Mouse (Mus musculus): ENCODE measurements around the gene Slc17a1. TPM values are rescaled to one million over a fixed set of nuclear protein-coding genes. Genes with fewer than 3 reads are reported as not detected.
A peak's percentile ranks its signal among the peaks of the same experiment; 100 is the strongest.

Slc17a1 gene
- total and polyA plus RNA-seq, 3 experiments: 0.82 TPM; not detected in 2

- no peaks in the 10 kb centered on the region for H3K36me3 ChIP-seq (replicated peaks)
- TF ChIP-seq GATA2 (IDR thresholded peaks at IDR 0.05; ENCODE audit: borderline replicate concordance, low read depth, low read length): no peak
- no peak for TF ChIP-seq GATA1 (IDR thresholded peaks at IDR 0.05; ENCODE audit: borderline replicate concordance, low read length)
- H3K27me3 ChIP-seq (ENCODE audit: insufficient read depth, low read length): peaks cover 2% of the 10 kb centered on the region; the same call in 1 of the 2 replicates
- ATAC-seq (ENCODE audit: extremely low read depth, insufficient number of reproducible peaks, low FRiP score, poor library complexity, severe bottlenecking) (no peak), DNase-seq (ENCODE audit: low spot score) (no peak)
- H3K4me1 ChIP-seq (ENCODE audit: insufficient read depth, low read depth, low read length): no peaks in the 10 kb centered on the region
- no peak overlapping the region for H3K4me3 ChIP-seq (ENCODE audit: low read depth, low read length)
- no peaks in the 10 kb centered on the region for H3K9me3 ChIP-seq (replicated peaks)
These were observed 12.1 kb downstream of the Slc17a1 start for GRCm38 (mm10) chr13:23879636-23880035.

- ATAC-seq (ENCODE audit: extremely low read depth, insufficient number of reproducible peaks, low FRiP score, poor library complexity, severe bottlenecking) (peak; percentile 63), DNase-seq (ENCODE audit: low spot score) (peak; percentile 13)
These were observed 18.0 kb downstream of the Slc17a1 start for GRCm38 (mm10) chr13:23885540-23885939.

GRCm38 (mm10) chr13:23887026-23887725, 19.6 kb downstream of the Slc17a1 start:
- TF ChIP-seq TAL1 (conservative IDR thresholded peaks at IDR 0.05; ENCODE audit: low read depth, low read length) (no peak), POLR2AphosphoS5 (IDR thresholded peaks at IDR 0.05; ENCODE audit: insufficient replicate concordance, low read depth, low read length) (no peak), CTCF (IDR thresholded peaks at IDR 0.05; ENCODE audit: low read depth, low read length) (no peak), GATA1 (IDR thresholded peaks at IDR 0.05; ENCODE audit: borderline replicate concordance, low read length) (no peak), GATA2 (IDR thresholded peaks at IDR 0.05; ENCODE audit: borderline replicate concordance, low read depth, low read length) (no peak)
- DNase-seq (ENCODE audit: low spot score) (no peak), ATAC-seq (ENCODE audit: extremely low read depth, insufficient number of reproducible peaks, low FRiP score, poor library complexity, severe bottlenecking) (no peak)
- H3K27me3 ChIP-seq (ENCODE audit: insufficient read depth, low read length): no peaks in the 10 kb centered on the region; the same call in 1 of the 2 replicates
- no peaks in the 10 kb centered on the region for H3K4me1 ChIP-seq (ENCODE audit: insufficient read depth, low read depth, low read length)
- H3K4me3 ChIP-seq (ENCODE audit: low read depth, low read length): no peak overlapping the region
- H3K9me3 ChIP-seq (replicated peaks): no peaks in the 10 kb centered on the region
- no peaks in the 10 kb centered on the region for H3K36me3 ChIP-seq (replicated peaks)

More at GRCm38 (mm10) chr13:23885540-23885939, 18.0 kb downstream of the Slc17a1 start:
- no peaks in the 10 kb centered on the region; the same call in 1 of the 2 replicates for H3K27me3 ChIP-seq (ENCODE audit: insufficient read depth, low read length)
- no peak for TF ChIP-seq TAL1 (conservative IDR thresholded peaks at IDR 0.05; ENCODE audit: low read depth, low read length)
- no peak for TF ChIP-seq CTCF (IDR thresholded peaks at IDR 0.05; ENCODE audit: low read depth, low read length)
- no peak for TF ChIP-seq GATA1 (IDR thresholded peaks at IDR 0.05; ENCODE audit: borderline replicate concordance, low read length)
- no peak for TF ChIP-seq POLR2AphosphoS5 (IDR thresholded peaks at IDR 0.05; ENCODE audit: insufficient replicate concordance, low read depth, low read length)
- TF ChIP-seq GATA2 (IDR thresholded peaks at IDR 0.05; ENCODE audit: borderline replicate concordance, low read depth, low read length): no peak
- H3K9me3 ChIP-seq (replicated peaks): no peaks in the 10 kb centered on the region
- H3K4me3 ChIP-seq (ENCODE audit: low read depth, low read length): no peak overlapping the region
- no peaks in the 10 kb centered on the region for H3K4me1 ChIP-seq (ENCODE audit: insufficient read depth, low read depth, low read length)
- no peaks in the 10 kb centered on the region for H3K36me3 ChIP-seq (replicated peaks)

GRCm38 (mm10) chr13:23889011-23889605, 21.6 kb downstream of the Slc17a1 start:
- Histone ChIP-seq H3K36me3 (replicated peaks) (no peaks in the 10 kb centered on the region), H3K9me3 (replicated peaks) (no peaks in the 10 kb centered on the region), H3K27me3 (ENCODE audit: insufficient read depth, low read length) (no peaks in the 10 kb centered on the region; the same call in 1 of the 2 replicates), H3K4me3 (ENCODE audit: low read depth, low read length) (no peak overlapping the region), H3K4me1 (ENCODE audit: insufficient read depth, low read depth, low read length) (no peaks in the 10 kb centered on the region)
- ATAC-seq (ENCODE audit: extremely low read depth, insufficient number of reproducible peaks, low FRiP score, poor library complexity, severe bottlenecking) (no peak), DNase-seq (ENCODE audit: low spot score) (no peak)
- TF ChIP-seq TAL1 (conservative IDR thresholded peaks at IDR 0.05; ENCODE audit: low read depth, low read length): no peak
- no peak for TF ChIP-seq POLR2AphosphoS5 (IDR thresholded peaks at IDR 0.05; ENCODE audit: insufficient replicate concordance, low read depth, low read length)
- TF ChIP-seq GATA2 (IDR thresholded peaks at IDR 0.05; ENCODE audit: borderline replicate concordance, low read depth, low read length): no peak
- no peak for TF ChIP-seq CTCF (IDR thresholded peaks at IDR 0.05; ENCODE audit: low read depth, low read length)
- no peak for TF ChIP-seq GATA1 (IDR thresholded peaks at IDR 0.05; ENCODE audit: borderline replicate concordance, low read length)

- no peak for TF ChIP-seq CTCF (IDR thresholded peaks at IDR 0.05; ENCODE audit: low read depth, low read length)
- no peak for TF ChIP-seq GATA2 (IDR thresholded peaks at IDR 0.05; ENCODE audit: borderline replicate concordance, low read depth, low read length)
- ATAC-seq (ENCODE audit: extremely low read depth, insufficient number of reproducible peaks, low FRiP score, poor library complexity, severe bottlenecking) (no peak), DNase-seq (ENCODE audit: low spot score) (no peak)
- Histone ChIP-seq H3K4me1 (ENCODE audit: insufficient read depth, low read depth, low read length) (no peaks in the 10 kb centered on the region), H3K4me3 (ENCODE audit: low read depth, low read length) (no peak overlapping the region), H3K9me3 (replicated peaks) (no peaks in the 10 kb centered on the region), H3K27me3 (ENCODE audit: insufficient read depth, low read length) (no peaks in the 10 kb centered on the region; the same call in 1 of the 2 replicates), H3K36me3 (replicated peaks) (no peaks in the 10 kb centered on the region)
These were observed 25.2 kb downstream of the Slc17a1 start for GRCm38 (mm10) chr13:23892592-23893268.

- TF ChIP-seq GATA1 (IDR thresholded peaks at IDR 0.05; ENCODE audit: borderline replicate concordance, low read length) (no peak), GATA2 (IDR thresholded peaks at IDR 0.05; ENCODE audit: borderline replicate concordance, low read depth, low read length) (no peak), CTCF (IDR thresholded peaks at IDR 0.05; ENCODE audit: low read depth, low read length) (no peak), POLR2AphosphoS5 (IDR thresholded peaks at IDR 0.05; ENCODE audit: insufficient replicate concordance, low read depth, low read length) (no peak), TAL1 (conservative IDR thresholded peaks at IDR 0.05; ENCODE audit: low read depth, low read length) (no peak)
- H3K36me3 ChIP-seq (replicated peaks): no peaks in the 10 kb centered on the region
- H3K4me1 ChIP-seq (ENCODE audit: insufficient read depth, low read depth, low read length): no peaks in the 10 kb centered on the region
- ATAC-seq (ENCODE audit: extremely low read depth, insufficient number of reproducible peaks, low FRiP score, poor library complexity, severe bottlenecking) (no peak), DNase-seq (ENCODE audit: low spot score) (no peak)
- H3K4me3 ChIP-seq (ENCODE audit: low read depth, low read length): no peak overlapping the region
- no peaks in the 10 kb centered on the region for H3K9me3 ChIP-seq (replicated peaks)
- H3K27me3 ChIP-seq (ENCODE audit: insufficient read depth, low read length): no peaks in the 10 kb centered on the region; the same call in 1 of the 2 replicates
These were observed 25.7 kb downstream of the Slc17a1 start for GRCm38 (mm10) chr13:23893269-23893593.

Data from G1E (cell line).